Mouse (Mus musculus): ENCODE results near the gene Hist2h2aa1. TPM values are rescaled to one million over a fixed set of nuclear protein-coding genes. Genes with fewer than 3 reads are reported as not detected.
"Not testable (repeated sequence)": the region's sequence is repeated elsewhere in the genome, so short reads cannot be mapped to it uniquely, and the experiment has no call there.

Gene Hist2h2aa1
- polyA plus RNA-seq, 1 experiment from 2014 or later, result 17.7 TPM

DNA sequence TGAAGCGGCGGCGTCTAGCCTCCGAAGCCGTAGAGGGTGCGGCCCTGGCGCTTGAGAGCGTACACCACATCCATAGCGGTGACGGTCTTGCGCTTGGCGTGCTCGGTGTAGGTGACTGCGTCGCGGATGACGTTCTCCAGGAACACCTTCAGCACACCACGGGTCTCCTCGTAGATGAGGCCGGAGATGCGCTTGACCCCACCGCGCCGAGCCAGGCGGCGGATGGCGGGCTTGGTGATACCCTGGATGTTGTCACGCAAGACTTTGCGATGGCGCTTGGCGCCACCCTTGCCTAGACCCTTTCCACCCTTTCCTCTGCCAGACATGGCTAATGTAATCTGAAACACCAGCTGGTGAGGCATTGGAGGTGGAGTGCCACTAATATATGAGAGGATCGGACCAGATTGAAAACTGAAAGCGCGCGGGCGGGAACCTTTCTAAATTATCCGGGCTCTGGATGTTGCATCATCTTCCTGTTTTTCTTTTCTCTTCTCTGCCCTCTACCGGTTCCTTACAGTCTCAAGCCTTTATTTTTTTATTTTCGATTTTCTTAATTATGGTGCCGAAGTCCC, 17.8 kb downstream of the Hist2h2aa1 start, which contains the start of gene Hist2h4:
TSS of gene Hist2h4 (minus strand) at position 333 of the 572 bp plus-strand sequence.
- peaks cover 17% of the 10 kb centered on the region for H3K4me1 ChIP-seq (replicated peaks)
- peak within 1 kb of the TSS; percentile 72 for H3K4me2 ChIP-seq (replicated peaks)
- H3K4me3 ChIP-seq (replicated peaks), result peak within 1 kb of the TSS; percentile 53
- peak; percentile 91 for ATAC-seq
- no peaks in the 10 kb centered on the region for H3K27me3 ChIP-seq (replicated peaks)
- H3K9me3 ChIP-seq, result no peaks in the 10 kb centered on the region
- H3K36me3 ChIP-seq, result no peaks in the 10 kb centered on the region
- peak within 1 kb of the TSS; percentile 68 for H3K9ac ChIP-seq
- under 1% methylated on average over 40 of the region's 40 CpGs for WGBS
- H3K27ac ChIP-seq, result peak within 1 kb of the TSS; percentile 99

DNA sequence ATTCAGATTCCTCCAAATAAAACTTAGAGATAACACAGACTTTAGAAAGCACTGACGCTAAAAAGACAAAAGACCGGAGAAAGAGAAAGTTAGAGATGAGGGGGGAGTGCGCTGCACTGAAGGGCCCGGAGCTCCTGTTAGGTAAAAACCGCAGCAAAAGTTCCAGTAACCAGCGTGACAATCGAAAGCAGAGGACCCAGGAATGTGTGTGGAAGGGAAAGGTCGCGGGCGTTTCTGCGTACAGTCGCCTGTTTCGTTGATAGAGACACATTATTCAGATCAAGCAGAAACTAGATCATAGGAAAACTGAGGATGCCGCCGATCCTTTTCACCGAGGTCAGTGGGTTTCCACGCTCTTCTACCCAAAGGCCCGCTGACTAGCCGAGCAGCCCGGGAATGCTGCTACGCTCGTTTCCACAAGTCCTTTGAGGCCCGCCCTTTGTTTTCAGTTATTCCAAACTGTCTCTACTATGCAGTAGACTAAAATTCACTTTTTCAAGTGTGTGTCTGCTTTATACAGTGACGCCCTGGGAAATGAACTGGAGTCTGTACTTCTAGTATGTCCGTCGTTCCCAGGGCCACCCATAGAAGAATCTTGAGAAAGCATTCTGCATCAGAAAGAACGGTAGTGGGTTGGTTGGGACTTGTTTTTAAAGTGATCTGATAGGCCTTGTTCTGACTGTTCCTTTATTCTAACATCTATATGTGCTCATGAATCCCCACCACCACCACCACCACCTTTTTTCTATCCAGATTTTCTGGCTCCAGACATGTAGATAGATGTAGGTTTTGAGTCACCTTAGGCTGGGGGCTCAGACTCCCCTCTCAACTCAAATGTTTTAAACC, 18.5 kb downstream of the Hist2h2aa1 start:
- WGBS, result 5% methylated on average over 27 of the region's 27 CpGs

DNA sequence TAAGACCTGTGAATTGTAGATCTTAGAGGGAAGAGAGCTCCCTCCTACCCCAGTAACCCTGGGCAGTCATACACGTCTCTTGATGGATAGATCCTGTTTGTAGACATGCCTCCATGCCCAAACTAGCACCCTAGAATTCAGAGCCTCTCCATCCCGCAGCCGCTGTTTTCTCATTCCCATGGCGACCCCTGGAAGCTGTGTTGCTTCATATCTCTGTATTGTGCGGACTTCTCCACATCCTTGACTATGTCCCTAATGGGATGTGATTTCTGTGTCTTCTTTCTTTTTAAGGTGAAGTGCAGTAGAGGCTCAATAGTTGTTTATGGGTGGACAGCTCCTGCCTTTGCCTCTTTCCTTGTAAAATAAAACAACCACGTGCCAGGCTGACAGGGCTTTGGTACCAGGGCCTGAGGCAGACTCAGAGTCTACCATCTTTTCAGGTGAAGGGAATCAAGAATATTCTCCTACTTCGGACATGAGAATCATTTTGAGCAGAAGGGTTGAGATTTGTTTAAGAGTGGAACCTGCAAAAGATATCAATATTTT, 19.2 kb downstream of the Hist2h2aa1 start:
- H3K27ac ChIP-seq, result peak overlapping the region; percentile 94
- peak overlapping the region; percentile 72 for H3K4me2 ChIP-seq (replicated peaks)
- peak overlapping the region; percentile 59 for H3K9ac ChIP-seq
- 0 out of 2 replicates have a peak overlapping the region, but pooled peaks have one; percentile 53 for H3K4me3 ChIP-seq (replicated peaks)
- no peak for ATAC-seq
- H3K36me3 ChIP-seq, result no peaks in the 10 kb centered on the region
- no peaks in the 10 kb centered on the region for H3K9me3 ChIP-seq
- peaks cover 17% of the 10 kb centered on the region for H3K4me1 ChIP-seq (replicated peaks)
- H3K27me3 ChIP-seq (replicated peaks), result no peaks in the 10 kb centered on the region
- WGBS, result 73% methylated on average over 7 of the region's 7 CpGs

More for the DNA sequence above, 18.5 kb downstream of the Hist2h2aa1 start:
- Histone ChIP-seq H3K27me3 (replicated peaks) (no peaks in the 10 kb centered on the region), H3K9me3 (no peaks in the 10 kb centered on the region), H3K4me3 (replicated peaks) (peak overlapping the region; percentile 53), H3K4me1 (replicated peaks) (peaks cover 17% of the 10 kb centered on the region), H3K36me3 (no peaks in the 10 kb centered on the region), H3K4me2 (replicated peaks) (peak overlapping the region; percentile 72), H3K27ac (peak overlapping the region; percentile 94), H3K9ac (peak overlapping the region; percentile 59)
- ATAC-seq, result peak; percentile 45

DNA sequence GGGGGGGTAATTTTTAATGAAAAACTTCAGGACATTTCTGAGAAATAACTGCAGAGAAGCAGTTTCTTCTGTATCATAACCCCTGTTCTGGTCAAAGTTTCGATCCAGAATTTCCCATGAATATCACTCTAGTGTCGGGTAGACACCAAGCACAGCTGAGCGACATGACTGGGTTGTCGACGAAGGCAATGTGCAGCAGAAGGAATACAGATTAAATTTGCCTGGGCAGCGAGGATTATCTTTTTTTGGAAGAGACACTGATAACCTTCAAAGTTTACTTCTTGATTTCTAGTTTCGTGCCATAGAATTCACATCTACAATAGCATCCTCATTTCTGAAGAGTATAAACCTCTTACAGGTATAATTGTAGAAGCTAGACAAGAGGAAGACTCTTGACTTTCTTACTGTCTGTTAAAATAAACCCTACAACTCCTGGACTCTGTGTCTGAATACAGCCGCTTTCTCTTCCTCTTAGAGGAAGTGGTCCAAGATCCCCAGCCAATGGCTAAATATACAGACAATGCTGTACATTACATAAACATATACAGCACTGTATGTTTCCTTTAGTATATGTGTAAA, 20.9 kb downstream of the Hist2h2aa1 start:
- H3K27ac ChIP-seq, result no peak overlapping the region
- H3K27me3 ChIP-seq (replicated peaks), result no peaks in the 10 kb centered on the region
- WGBS, result 88% methylated on average over 8 of the region's 8 CpGs

DNA sequence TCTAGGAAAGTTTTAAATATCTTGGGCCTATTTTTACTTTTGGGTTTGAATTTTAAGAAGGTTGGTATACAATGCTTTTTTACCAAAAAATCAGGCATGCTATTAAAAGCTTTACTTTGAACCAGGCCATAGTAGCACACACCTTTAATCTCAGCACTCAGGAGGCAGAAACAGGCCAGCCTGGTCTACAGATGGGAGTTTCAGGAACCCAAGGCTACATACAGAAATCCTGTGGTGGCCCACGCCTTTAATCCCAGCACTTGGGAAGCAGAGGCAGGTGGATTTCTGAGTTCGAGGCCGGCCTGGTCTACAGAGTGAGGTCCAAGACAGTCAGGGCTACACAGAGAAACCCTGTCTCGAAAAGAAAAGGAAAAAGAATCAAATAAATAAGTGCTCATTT, 22.2 kb downstream of the Hist2h2aa1 start:
- no peak for ATAC-seq
- 77% methylated on average over 4 of the region's 4 CpGs for WGBS
- no peak overlapping the region; the same call in 1 of the 2 replicates for H3K9ac ChIP-seq

More for the DNA sequence above, 20.9 kb downstream of the Hist2h2aa1 start:
- H3K9ac ChIP-seq, result no peak overlapping the region
- no peak for ATAC-seq
- H3K36me3 ChIP-seq, result no peaks in the 10 kb centered on the region
- no peak overlapping the region for H3K4me2 ChIP-seq (replicated peaks)
- H3K4me3 ChIP-seq (replicated peaks), result no peak overlapping the region
- peaks cover 17% of the 10 kb centered on the region for H3K4me1 ChIP-seq (replicated peaks)
- no peaks in the 10 kb centered on the region for H3K9me3 ChIP-seq

DNA sequence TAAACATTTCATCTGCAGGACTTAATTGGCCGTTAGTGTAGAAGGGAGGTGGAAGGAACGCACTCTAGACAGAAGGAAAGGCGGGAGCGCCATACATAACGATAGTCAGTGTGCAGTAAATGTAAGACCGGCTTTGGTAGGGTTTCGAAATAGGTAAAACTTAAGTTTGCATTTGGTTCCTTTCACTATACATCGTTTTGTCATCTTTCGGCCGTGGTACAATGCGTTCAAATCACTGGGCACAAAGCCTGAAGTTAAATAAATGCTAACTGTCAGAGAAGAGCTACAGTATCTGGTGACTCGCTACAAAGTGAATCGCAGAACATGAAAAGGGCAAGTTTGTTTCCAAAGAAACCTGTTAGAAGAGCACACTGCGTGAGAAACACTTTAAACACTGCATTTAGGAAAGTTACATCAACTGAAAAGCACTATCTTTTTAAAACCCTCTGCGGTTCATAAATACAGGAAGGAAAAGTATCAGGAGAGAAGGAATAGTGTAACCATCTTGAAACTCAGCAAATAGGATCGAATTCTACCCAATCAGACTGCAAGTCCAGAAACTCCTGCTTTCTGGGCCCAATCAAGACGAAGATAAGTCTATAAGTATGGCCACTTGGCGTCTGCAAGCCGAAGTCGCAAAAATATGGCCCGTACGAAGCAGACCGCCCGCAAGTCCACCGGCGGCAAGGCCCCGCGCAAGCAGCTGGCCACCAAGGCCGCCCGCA, 22.9 kb downstream of the Hist2h2aa1 start, which contains the start of gene Hist2h3b:
TSS of gene Hist2h3b (plus strand) at position 604 of the 725 bp plus-strand sequence.
- Histone ChIP-seq H3K27ac (peak within 1 kb of the TSS; percentile 95), H3K4me3 (replicated peaks) (peak within 1 kb of the TSS; percentile 40), H3K9ac (peak within 1 kb of the TSS; percentile 49), H3K9me3 (no peaks in the 10 kb centered on the region), H3K36me3 (no peaks in the 10 kb centered on the region), H3K4me2 (replicated peaks) (peak within 1 kb of the TSS; percentile 79), H3K4me1 (replicated peaks) (peaks cover 11% of the 10 kb centered on the region), H3K27me3 (replicated peaks) (no peaks in the 10 kb centered on the region)
- ATAC-seq, result peak; percentile 73
- 15% methylated on average over 29 of the region's 30 CpGs for WGBS

More for the DNA sequence above, 22.2 kb downstream of the Hist2h2aa1 start:
- Histone ChIP-seq H3K27ac (peak overlapping the region; percentile 83; the same call in 1 of the 2 replicates), H3K4me1 (replicated peaks) (peaks cover 11% of the 10 kb centered on the region), H3K4me3 (replicated peaks) (no peak overlapping the region), H3K4me2 (replicated peaks) (peak overlapping the region; percentile 51; the same call in 1 of the 2 replicates), H3K36me3 (no peaks in the 10 kb centered on the region), H3K9me3 (no peaks in the 10 kb centered on the region), H3K27me3 (replicated peaks) (no peaks in the 10 kb centered on the region)

DNA sequence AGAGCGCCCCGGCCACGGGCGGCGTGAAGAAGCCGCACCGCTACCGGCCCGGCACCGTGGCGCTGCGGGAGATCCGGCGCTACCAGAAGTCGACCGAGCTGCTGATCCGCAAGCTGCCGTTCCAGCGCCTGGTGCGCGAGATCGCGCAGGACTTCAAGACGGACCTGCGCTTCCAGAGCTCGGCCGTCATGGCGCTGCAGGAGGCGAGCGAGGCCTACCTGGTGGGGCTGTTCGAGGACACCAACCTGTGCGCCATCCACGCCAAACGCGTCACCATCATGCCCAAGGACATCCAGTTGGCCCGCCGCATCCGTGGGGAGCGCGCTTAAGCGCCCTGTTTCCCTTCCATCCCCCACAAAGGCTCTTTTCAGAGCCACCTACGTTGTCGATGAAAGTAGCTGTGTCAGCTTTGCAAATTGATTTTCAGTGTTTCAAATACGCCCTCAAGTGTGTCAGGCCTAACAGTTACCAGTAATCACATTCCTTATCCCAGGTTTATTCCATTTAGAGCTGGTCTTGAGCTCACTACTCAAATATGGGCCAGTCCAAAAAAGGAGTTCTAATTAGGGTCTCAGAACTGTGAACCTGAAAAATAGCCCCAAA, 23.6 kb downstream of the Hist2h2aa1 start:
- peak overlapping the region; percentile 49 for H3K9ac ChIP-seq
- H3K27me3 ChIP-seq (replicated peaks); H3K36me3 ChIP-seq; H3K9me3 ChIP-seq: not testable (repeated sequence)
- peak overlapping the region; percentile 40 for H3K4me3 ChIP-seq (replicated peaks)
- peak; percentile 60 for ATAC-seq
- peak overlapping the region; percentile 67 for H3K4me2 ChIP-seq (replicated peaks)
- H3K27ac ChIP-seq, result peak overlapping the region; percentile 95
- 0% methylated on average over 12 of the region's 44 CpGs for WGBS
- peaks cover 11% of the 10 kb centered on the region for H3K4me1 ChIP-seq (replicated peaks)

DNA sequence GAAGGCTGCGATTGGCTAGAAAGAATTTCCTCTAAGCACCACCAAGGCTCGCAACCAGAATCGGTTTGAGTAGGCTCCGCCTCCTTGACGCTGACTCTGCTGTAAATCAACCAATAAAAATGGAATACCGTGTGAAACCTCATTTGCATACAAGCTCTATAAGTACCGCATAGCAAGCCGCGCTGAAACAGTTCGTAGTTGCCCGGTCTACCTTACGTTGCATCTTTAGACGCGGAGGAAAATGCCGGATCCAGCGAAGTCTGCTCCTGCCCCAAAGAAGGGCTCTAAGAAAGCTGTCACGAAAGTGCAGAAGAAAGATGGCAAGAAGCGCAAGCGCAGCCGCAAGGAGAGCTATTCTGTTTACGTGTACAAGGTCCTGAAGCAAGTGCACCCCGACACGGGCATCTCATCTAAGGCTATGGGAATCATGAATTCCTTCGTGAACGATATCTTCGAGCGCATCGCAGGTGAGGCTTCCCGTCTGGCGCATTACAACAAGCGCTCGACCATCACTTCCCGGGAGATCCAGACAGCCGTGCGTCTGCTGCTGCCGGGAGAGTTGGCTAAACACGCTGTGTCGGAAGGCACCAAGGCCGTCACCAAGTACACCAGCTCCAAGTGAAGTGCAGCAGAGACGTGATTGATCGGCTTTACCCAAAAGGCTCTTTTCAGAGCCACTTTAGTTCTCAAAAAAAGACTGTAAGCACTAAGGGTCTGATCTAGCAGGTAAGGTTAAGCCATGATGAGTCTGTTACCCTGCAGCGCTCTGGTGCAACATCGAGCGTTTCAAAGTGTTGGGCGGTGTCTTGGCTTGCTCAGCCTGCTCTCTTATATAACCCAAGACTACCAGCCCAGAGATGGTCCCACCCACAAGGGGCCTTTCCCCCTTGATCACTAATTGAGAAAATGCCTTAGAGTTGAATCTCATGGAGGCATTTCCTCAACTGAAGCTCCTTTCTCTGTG, 24.5 kb downstream of the Hist2h2aa1 start, which contains the start of gene Hist2h2bb:
TSS of gene Hist2h2bb (plus strand) at position 242 of the 964 bp plus-strand sequence.
- no peaks in the 10 kb centered on the region for H3K36me3 ChIP-seq
- H3K9me3 ChIP-seq, result no peaks in the 10 kb centered on the region
- H3K4me1 ChIP-seq (replicated peaks), result peaks cover 5% of the 10 kb centered on the region; the same call in 1 of the 2 replicates
- H3K4me3 ChIP-seq (replicated peaks), result peak within 1 kb of the TSS; percentile 50
- H3K27ac ChIP-seq, result peak within 1 kb of the TSS; percentile 95
- peak within 1 kb of the TSS; percentile 79 for H3K4me2 ChIP-seq (replicated peaks)
- peak within 1 kb of the TSS; percentile 51 for H3K9ac ChIP-seq
- H3K27me3 ChIP-seq (replicated peaks), result no peaks in the 10 kb centered on the region
- WGBS, result under 1% methylated on average over 45 of the region's 45 CpGs
- peak; percentile 95 for ATAC-seq

DNA sequence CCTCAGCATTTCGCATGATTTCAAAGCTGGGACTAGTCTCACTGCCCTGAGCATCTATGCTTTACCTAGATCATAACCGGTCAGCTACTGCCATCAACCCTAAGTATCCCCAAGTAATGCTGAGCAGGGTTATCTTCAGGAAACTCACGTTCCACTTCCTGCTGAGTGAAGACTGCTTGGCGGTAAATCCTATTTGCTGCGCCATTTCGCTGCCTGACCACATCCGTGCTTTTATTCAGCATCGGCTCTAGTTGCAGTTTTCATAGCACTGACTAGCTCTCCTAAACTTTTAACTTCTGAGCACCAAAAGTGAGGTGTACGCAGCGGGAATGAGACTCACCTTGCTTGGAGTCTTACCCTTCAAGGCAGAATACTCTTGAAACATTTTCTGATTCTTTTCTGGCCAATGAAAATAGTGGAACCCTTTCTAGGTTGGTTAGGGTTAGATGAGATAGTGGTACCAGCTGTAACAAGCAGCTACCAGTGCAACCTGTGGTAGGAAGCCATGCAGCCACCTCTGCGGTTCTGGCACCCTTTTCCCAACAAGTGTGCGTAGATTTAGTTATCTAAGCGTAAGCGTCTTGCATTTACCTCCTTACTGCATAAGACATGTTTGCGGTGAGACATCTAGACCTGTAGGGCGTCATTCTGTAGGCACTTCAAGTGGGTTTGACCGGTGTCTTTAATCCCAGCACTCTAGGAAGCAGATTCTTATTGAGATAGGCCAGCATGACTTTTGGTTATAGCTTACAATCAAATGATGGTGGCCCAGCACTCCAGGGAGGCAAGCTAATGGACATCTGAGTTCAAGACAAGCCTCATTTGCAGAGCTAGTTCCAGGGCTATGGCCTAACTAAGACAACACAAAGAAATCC, 28.5 kb downstream of the Hist2h2aa1 start:
- no peak for ATAC-seq
- Histone ChIP-seq H3K36me3 (no peaks in the 10 kb centered on the region), H3K4me3 (replicated peaks) (no peak overlapping the region), H3K9ac (no peak overlapping the region), H3K4me1 (replicated peaks) (peaks cover 3% of the 10 kb centered on the region; the same call in 1 of the 2 replicates), H3K27me3 (replicated peaks) (no peaks in the 10 kb centered on the region), H3K4me2 (replicated peaks) (no peak overlapping the region), H3K9me3 (no peaks in the 10 kb centered on the region), H3K27ac (no peak overlapping the region)
- WGBS, result 88% methylated on average over 17 of the region's 17 CpGs

Measured in intestine, embryonic 15.5 days (tissue).